Mouse (Mus musculus) neutrophil, adult 59 days (primary cell): ENCODE data around the gene Slco1c1. TPM values are rescaled to one million over a fixed set of nuclear protein-coding genes. Genes with fewer than 3 reads are reported as not detected.

Experiments
- total RNA-seq, 2 experiments: library from RNA; stranded (reverse); gene quantifications; 1 replicate in 1 of 2; 2 replicates in 1 of 2; pipeline ENCODE4 v1.2.4; 2023

The Slco1c1 gene
- not detected for total RNA-seq

GRCm38 (mm10) chr6:141523747-141524640 is at the start of gene Slco1c1:
Gene Slco1c1, plus strand, starts transcription at chr6:141524368.

Other genes starting within 250 kb of the Slco1c1 start
- gene Slco1b2, start 105.2 kb downstream of the Slco1c1 start, total RNA-seq, result not detected
- not detected for gene Gm5724, start 249.4 kb downstream of the Slco1c1 start, total RNA-seq